Mouse (Mus musculus): ENCODE measurements around the gene Cx3cr1. TPM values are rescaled to one million over a fixed set of nuclear protein-coding genes. Genes with fewer than 3 reads are reported as not detected.

The Cx3cr1 gene
- polyA plus RNA-seq, 1 experiment from 2014 or later: 5.4 TPM

DNA sequence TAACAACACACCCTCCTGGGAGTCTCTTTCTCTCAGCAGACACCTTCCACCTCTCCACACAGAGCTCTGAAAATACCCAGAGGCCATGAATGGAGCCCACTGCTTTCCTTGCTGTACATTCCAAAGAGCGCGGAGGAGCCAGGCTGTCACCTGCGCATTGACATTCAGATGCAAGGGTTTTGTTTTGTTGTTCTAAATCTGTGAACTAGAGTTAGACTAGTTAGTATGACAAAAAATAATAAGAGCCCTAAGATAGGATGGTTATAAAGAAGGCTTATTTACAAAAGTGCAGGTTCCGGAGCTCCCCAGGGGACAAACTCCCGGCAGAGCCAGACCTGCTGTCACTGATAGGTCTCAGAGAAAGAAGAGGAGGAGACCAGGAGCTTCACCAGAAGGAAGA is 78.4 kb downstream of the Cx3cr1 start:
- peaks cover 11% of the 10 kb centered on the region; the same call in 1 of the 2 replicates for H3K27me3 ChIP-seq (replicated peaks)

DNA sequence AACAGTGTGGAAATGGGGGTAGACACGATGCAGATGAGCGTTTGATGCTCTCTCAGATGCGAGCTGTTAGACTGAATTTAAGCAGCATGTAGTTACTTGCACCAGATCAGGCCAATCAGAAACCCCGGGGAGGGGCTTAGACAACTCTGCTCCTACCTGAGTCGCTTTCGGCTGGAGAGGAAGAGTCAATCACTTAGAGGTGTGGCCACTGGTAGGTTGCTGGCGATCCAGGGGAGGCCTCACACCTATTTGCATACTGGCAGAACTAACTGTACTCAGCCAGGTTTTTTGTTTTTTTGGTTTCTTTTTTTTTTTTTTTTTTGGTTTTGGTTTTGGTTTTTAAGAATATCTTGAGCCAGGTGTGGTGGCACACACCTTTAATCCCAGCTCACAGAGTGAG is 81.4 kb downstream of the Cx3cr1 start:
- Histone ChIP-seq H3K27ac (no peak overlapping the region), H3K4me3 (no peak overlapping the region), H3K27me3 (replicated peaks) (peaks cover 36% of the 10 kb centered on the region), H3K4me2 (no peak overlapping the region), H3K9ac (no peak overlapping the region), H3K36me3 (no peaks in the 10 kb centered on the region), H3K9me3 (replicated peaks) (no peaks in the 10 kb centered on the region), H3K4me1 (peaks cover 21% of the 10 kb centered on the region)
- no peak for ATAC-seq
- WGBS (ENCODE audit: insufficient replicate concordance): 39% methylated on average over 7 of the region's 7 CpGs

More for the DNA sequence above, 78.4 kb downstream of the Cx3cr1 start:
- no peak overlapping the region for H3K9ac ChIP-seq
- no peaks in the 10 kb centered on the region for H3K36me3 ChIP-seq
- no peak overlapping the region for H3K4me2 ChIP-seq
- 43% methylated on average over 5 of the region's 5 CpGs for WGBS (ENCODE audit: insufficient replicate concordance)
- no peak for ATAC-seq
- H3K9me3 ChIP-seq (replicated peaks): no peaks in the 10 kb centered on the region
- peaks cover 17% of the 10 kb centered on the region; the same call in 1 of the 2 replicates for H3K4me1 ChIP-seq
- H3K27ac ChIP-seq: no peak overlapping the region
- no peak overlapping the region for H3K4me3 ChIP-seq

DNA sequence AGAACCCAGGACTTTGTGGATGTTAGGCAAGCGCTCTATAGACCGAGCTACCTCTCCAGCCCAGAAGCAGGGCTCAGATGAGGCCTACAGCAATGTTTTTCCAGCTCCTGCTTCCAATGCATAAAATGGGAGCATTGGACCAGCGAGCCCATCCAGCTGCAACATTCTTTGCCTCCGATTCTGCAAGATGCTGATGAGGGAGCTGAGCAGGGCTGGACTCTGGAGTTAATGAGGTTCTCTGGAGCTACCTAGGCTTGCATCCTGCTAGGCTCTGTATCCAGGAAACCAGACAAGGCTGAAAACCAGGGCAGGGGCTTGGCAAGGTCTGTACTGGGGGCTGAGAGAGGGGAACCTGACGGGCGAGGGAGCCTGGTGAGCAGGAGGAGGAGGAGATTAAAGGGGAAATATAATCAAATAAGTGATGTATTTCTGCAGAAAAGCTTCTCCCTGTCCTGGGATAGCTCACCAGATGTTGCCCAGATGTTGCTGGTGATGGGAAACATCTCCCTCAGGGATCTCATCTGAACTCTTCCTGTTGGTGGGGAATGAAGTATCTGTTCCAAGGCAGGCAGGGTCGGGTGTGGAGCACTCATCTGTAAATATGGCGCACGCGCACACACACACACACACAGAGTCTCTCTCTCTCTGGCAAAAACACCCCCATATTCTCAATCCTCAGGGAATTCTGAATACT is 83.7 kb downstream of the Cx3cr1 start:
- Histone ChIP-seq H3K4me3 (no peak overlapping the region), H3K27ac (no peak overlapping the region), H3K27me3 (replicated peaks) (peaks cover 49% of the 10 kb centered on the region), H3K9me3 (replicated peaks) (no peaks in the 10 kb centered on the region), H3K4me2 (no peak overlapping the region), H3K36me3 (no peaks in the 10 kb centered on the region), H3K9ac (no peak overlapping the region), H3K4me1 (peaks cover 38% of the 10 kb centered on the region)
- no peak for ATAC-seq
- WGBS (ENCODE audit: insufficient replicate concordance): 70% methylated on average over 10 of the region's 10 CpGs

DNA sequence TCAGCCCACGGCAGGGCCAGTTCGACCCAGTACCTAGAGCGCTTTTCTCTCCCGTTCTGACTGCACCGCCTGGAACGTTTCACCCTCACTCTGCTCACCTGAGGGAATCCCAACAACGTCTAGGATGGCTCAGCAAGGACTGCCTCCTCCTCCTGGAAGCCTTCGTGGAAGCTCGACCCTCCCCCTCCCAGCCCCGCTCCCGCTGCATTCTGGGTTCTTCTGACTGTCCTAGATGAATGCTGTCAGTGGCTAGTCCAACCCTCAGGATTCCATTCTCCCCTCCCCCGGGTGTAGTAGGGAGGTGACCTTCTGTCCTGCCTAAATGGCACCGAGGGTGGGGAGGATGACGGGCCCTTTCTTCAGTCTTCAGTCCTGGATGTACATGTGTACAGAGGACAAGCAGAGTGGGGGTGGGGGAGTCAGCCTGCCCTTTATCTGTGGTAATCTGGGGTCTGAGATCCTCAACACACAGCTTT is 85.1 kb downstream of the Cx3cr1 start, which contains the start of gene Csrnp1:
Gene Csrnp1, minus strand, starts transcription at position 123 of the 476 bp plus-strand sequence.
- Histone ChIP-seq H3K27ac (peak within 1 kb of the TSS; percentile 69), H3K4me2 (peak within 1 kb of the TSS; percentile 99), H3K4me3 (peak within 1 kb of the TSS; percentile 69), H3K4me1 (peaks cover 51% of the 10 kb centered on the region), H3K36me3 (no peaks in the 10 kb centered on the region), H3K27me3 (replicated peaks) (peaks cover 49% of the 10 kb centered on the region), H3K9ac (peak within 1 kb of the TSS; percentile 73), H3K9me3 (replicated peaks) (no peaks in the 10 kb centered on the region)
- ATAC-seq: no peak
- WGBS (ENCODE audit: insufficient replicate concordance): 13% methylated on average over 14 of the region's 14 CpGs

DNA sequence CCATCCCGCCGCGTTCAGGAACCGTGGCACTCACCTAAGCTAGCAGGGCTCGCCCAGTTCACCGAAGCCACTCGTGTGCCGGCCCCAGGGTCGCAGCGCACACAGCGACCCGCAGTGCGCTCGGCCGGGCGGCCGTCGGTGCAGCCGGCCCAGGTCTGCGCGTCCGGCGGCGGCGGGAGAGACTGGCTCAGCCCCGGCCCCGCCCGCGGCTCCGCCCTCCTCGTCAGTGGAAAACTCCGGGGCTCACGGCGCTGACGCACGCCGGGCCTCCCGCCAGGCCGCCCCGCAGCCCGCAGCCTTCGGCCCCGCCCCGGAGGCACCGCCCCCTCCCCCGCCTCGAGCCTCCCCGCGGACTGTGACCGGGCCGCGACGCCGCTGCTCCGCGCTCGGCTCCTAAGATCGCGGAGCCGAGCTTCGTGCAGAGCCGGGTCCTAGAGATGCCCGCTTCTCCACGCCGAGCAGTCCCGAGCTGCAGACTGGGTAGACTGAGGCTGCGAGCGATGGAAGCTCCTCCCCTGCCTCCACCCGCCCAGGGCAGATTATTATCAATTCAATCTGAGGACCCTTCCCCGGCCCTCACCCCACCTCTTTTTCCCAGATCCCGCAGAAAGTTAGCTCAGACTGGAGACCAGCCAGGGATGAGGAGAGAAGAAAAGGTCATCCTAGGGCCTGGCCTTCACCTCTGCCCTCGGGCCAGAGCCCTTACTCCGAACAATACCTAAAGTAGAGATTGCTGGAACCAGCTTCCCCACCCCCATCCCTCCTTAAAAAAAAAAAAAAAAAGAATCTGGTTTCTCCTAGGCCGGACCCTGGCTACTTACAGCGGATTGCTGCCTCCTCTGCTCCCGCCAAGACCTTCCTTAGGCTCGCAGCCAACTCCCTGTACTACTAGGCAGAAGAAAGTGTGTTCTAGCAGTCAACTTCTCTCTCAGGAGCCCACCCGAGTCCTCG is 85.8 kb downstream of the Cx3cr1 start:
- peak; percentile 85 for ATAC-seq
- H3K4me1 ChIP-seq: peaks cover 58% of the 10 kb centered on the region
- WGBS (ENCODE audit: insufficient replicate concordance): 3% methylated on average over 72 of the region's 79 CpGs

DNA sequence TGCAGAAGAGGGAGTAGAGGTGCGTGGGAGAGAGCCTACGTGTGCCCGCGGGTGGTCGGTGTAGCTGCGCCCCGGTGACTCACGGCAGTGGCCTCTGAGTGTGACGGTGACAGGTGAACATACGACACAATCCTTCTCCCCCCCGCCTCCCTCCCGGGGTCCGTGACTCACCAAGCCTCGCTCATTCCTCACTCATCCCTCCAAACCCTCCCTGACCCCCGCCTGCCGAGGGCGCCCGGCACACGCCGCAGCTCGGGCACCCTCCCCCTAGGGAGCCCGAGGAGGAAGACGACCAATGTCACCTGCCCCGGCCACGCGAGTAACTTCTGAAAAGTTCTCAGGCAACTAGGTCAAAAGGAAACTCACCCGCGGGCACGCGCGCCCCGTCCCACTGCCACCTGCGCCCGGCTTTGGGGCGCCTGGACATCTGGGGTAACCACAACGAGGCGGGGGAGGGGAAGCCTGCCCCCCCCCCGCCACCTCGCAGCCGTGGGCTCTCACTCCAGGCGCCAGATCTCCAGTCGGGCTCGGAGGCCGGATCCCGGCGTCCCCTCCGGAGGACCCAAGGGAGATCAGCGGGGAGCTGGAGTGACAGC is 86.6 kb downstream of the Cx3cr1 start:
- under 1% methylated on average over 48 of the region's 48 CpGs for WGBS (ENCODE audit: insufficient replicate concordance)
- H3K27me3 ChIP-seq (replicated peaks): peaks cover 46% of the 10 kb centered on the region
- peak overlapping the region; percentile 73 for H3K9ac ChIP-seq
- no peaks in the 10 kb centered on the region for H3K36me3 ChIP-seq
- no peak for ATAC-seq
- H3K4me2 ChIP-seq: peak overlapping the region; percentile 99
- H3K4me1 ChIP-seq: peaks cover 66% of the 10 kb centered on the region
- peak overlapping the region; percentile 84 for H3K27ac ChIP-seq
- H3K4me3 ChIP-seq: peak overlapping the region; percentile 69
- no peaks in the 10 kb centered on the region for H3K9me3 ChIP-seq (replicated peaks)

More for the DNA sequence above, 85.8 kb downstream of the Cx3cr1 start:
- Histone ChIP-seq H3K4me2 (peak overlapping the region; percentile 99), H3K9me3 (replicated peaks) (no peaks in the 10 kb centered on the region), H3K9ac (peak overlapping the region; percentile 73), H3K27me3 (replicated peaks) (peaks cover 49% of the 10 kb centered on the region), H3K27ac (peak overlapping the region; percentile 69), H3K36me3 (no peaks in the 10 kb centered on the region), H3K4me3 (peak overlapping the region; percentile 69)

DNA sequence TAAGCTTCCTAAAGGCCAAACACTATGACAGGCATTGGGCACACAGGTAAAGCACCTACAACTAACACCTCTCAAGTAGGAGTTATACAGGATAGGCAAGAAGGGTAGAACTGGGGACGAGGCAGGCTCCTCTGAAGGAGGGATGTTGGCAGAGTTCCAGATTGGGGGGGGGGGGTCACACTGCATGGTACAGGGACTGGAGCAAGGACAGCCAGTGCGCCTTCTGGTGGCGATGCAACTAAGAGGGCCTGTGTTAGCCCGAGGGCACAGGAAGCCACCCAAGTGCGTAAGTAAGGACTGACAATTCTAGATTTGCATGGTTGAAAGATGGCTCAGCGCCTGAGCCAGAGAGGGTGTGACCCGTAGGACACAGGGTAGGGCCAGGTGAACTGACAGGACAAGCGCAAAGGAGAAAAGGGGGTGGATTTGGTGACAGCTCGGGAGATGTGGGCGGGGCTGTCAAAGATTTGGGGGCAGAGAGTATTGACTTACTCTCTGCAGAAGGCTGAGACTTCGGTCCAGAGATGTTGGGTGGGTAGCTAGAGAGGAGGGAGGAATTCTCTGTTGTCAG is 87.4 kb downstream of the Cx3cr1 start:
- Histone ChIP-seq H3K9me3 (replicated peaks) (no peaks in the 10 kb centered on the region), H3K27me3 (replicated peaks) (peaks cover 46% of the 10 kb centered on the region), H3K4me1 (peaks cover 74% of the 10 kb centered on the region), H3K36me3 (no peaks in the 10 kb centered on the region), H3K4me3 (peak overlapping the region; percentile 69), H3K27ac (peak overlapping the region; percentile 84), H3K9ac (peak overlapping the region; percentile 73), H3K4me2 (peak overlapping the region; percentile 99)
- 3% methylated on average over 11 of the region's 11 CpGs for WGBS (ENCODE audit: insufficient replicate concordance)
- ATAC-seq: peak; percentile 30

DNA sequence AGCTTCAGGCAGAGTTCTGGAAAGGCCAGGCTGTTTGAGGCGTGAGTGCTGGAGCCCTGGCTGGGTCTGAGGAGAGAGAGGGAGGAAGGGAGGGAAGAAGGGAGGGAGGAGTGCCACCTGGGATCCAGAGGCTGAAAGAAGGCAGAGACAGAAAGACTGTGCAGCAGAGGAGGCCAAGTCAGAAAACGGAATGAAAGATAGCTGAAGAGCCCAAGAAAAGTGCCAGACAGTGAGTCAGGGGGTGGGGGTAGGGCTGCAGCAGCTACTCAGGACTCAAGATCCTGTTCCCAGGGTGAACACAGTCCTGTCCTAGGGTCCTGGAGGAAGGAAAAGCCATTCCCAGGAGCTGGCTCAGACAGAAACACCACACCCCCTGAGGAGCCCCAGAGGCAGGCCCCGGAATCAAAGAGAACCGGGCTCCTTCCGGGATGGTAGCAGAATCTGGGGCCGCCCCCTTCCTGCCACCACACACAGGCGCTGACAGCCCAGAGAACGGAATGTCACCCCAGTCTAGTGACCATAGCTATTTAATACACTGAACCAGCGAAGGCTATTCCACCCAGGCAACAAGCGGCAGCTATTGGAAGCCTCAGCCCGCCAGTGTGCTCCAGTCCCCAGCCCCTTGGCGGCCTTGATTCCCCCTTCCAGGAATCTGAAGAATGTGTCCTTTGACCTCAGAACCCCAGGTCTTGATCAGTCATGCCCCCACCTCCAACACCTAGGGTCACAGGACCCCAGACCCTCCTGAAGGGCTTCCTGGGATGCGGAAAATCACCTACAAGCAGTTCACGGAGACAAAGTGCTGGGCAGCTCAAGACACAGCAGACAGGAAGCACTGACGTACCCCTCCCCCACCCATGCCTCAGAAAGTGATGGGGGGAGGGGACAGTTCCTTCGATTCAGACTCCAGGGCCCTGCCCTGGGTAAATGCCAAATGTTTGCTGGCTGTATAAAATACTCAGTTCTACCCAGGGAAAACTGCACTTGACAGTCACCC is 88.2 kb downstream of the Cx3cr1 start:
- Histone ChIP-seq H3K27me3 (replicated peaks) (peaks cover 39% of the 10 kb centered on the region), H3K4me1 (peaks cover 82% of the 10 kb centered on the region), H3K9me3 (replicated peaks) (no peaks in the 10 kb centered on the region), H3K4me2 (peak overlapping the region; percentile 99), H3K36me3 (no peaks in the 10 kb centered on the region), H3K4me3 (peak overlapping the region; percentile 69), H3K9ac (peak overlapping the region; percentile 49), H3K27ac (peak overlapping the region; percentile 84)
- WGBS (ENCODE audit: insufficient replicate concordance): 4% methylated on average over 16 of the region's 16 CpGs
- peak; percentile 16; the same call in 1 of the 2 replicates for ATAC-seq

DNA sequence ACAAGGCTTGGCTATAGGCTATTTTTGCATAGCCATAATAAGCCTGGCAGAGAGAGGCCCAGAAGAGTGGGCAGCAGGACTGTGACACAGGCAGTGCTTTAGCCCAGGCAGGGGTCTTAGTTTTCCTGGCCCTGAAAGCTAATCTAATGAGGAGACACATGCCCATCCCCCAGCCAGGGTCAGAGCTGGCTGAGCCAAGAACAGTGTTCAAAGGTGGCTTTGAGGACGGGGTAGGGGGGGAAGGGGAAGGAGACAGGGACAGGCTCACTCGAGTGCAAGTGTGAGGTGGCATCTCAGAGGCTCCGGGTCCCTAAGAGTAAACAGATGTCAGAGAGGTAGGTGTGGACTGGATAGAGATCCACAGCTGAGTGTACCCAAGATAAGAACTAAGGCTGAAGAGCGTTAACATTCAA is 88.9 kb downstream of the Cx3cr1 start:
- Histone ChIP-seq H3K9ac (peak overlapping the region; percentile 49; the same call in 1 of the 2 replicates), H3K27ac (peak overlapping the region; percentile 84), H3K4me2 (peak overlapping the region; percentile 99), H3K36me3 (no peaks in the 10 kb centered on the region), H3K4me3 (peak overlapping the region; percentile 69; the same call in 1 of the 2 replicates), H3K4me1 (peaks cover 86% of the 10 kb centered on the region), H3K27me3 (replicated peaks) (peaks cover 32% of the 10 kb centered on the region), H3K9me3 (replicated peaks) (no peaks in the 10 kb centered on the region)
- no peak for ATAC-seq
- 3% methylated on average over 4 of the region's 4 CpGs for WGBS (ENCODE audit: insufficient replicate concordance)

DNA sequence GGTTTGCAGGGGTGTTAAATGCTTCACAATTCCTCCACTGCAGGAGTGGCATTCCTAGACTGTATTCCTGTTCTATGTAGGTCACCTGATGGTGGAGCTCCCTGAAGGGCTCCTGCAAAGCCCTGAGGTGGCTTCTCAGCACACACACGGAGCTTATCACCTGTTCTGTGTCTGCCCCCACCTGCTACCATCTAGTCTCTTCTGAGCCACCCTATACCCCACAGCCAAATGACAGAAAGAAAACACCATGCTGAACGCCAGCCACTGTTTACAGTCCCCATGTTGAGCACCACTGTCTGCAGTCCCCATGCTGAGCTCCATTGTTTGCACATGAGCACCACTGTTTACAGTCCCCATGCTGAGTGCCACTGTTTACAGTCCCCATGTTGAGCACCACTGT is 89.9 kb downstream of the Cx3cr1 start:
- no peak overlapping the region for H3K27ac ChIP-seq

More for the DNA sequence above, 89.9 kb downstream of the Cx3cr1 start:
- Histone ChIP-seq H3K9ac (no peak overlapping the region), H3K9me3 (replicated peaks) (no peaks in the 10 kb centered on the region), H3K27me3 (replicated peaks) (peaks cover 27% of the 10 kb centered on the region), H3K4me3 (no peak overlapping the region), H3K4me1 (peaks cover 84% of the 10 kb centered on the region), H3K4me2 (no peak overlapping the region), H3K36me3 (peaks cover 5% of the 10 kb centered on the region; the same call in 1 of the 2 replicates)
- 54% methylated on average over 2 of the region's 2 CpGs for WGBS (ENCODE audit: insufficient replicate concordance)
- ATAC-seq: no peak
